Mouse (Mus musculus): ENCODE results near the gene Rab33a. TPM values are rescaled to one million over a fixed set of nuclear protein-coding genes. Genes with fewer than 3 reads are reported as not detected.

Rab33a gene
- polyA plus RNA-seq (2017; shearing (Covaris generic)) = 0.41 TPM

GRCm38 (mm10) chrX:48518808-48519548, at the start of gene Rab33a:
Rab33a (plus strand) TSS chrX:48519285.

DNA sequence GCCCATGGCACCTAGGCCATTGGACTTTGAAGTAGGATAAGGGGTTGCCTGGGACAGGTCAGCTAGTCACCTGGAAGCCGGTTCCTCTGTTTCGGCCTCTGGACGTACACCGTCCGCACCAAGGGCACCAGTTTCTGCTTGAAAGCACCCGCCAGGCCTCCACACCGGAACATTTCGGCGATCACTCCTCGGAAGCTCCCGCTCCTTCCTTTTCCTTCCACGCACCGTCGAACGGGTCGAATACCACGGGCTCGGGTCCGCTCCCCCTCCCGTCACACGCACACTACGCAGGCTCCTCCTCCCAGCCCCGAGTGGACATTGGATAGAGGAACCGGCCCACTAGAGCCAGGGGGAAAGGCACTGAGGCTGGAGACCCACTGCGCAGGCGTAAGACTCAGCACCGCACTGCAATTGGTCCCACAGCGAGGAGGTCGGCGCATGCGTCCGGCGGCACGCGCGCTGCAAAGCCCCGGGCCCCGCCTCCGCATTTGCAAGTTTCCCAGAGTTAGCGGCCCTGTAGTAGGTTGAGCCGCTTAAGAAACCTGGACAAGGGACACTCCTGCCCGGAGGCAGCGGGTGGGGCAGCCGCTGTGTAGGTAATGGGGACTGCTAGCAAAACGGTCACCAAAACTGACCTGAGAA, 5.8 kb upstream of the Rab33a start, which contains the start of gene Aifm1:
TSS of gene Aifm1 (minus strand) at position 398 of the 642 bp plus-strand sequence.

Other genes with a start within 250 kb of the Rab33a start
- 1.3 TPM for gene Bcorl1, start 177.9 kb upstream of the Rab33a start, polyA plus RNA-seq (2017; shearing (Covaris generic))
- gene Elf4, start 56.2 kb upstream of the Rab33a start, polyA plus RNA-seq (2017; shearing (Covaris generic)) = 80.5 TPM
- 44.2 TPM for gene Aifm1, start 5.7 kb upstream of the Rab33a start, polyA plus RNA-seq (2017; shearing (Covaris generic))
- gene Zfp280c, start 75.2 kb downstream of the Rab33a start, polyA plus RNA-seq (2017; shearing (Covaris generic)) = 12.6 TPM
- 9.8 TPM for gene Slc25a14, start 104.1 kb downstream of the Rab33a start, polyA plus RNA-seq (2017; shearing (Covaris generic))
- not detected for gene Gpr119, start 155.2 kb downstream of the Rab33a start, polyA plus RNA-seq (2017; shearing (Covaris generic))
- gene Rbmx2, start 175.7 kb downstream of the Rab33a start, polyA plus RNA-seq (2017; shearing (Covaris generic)) = 18.0 TPM